Mouse (Mus musculus) CH12.LX (cell line): ENCODE data around the gene Dcakd. TPM values are rescaled to one million over a fixed set of nuclear protein-coding genes. Genes with fewer than 3 reads are reported as not detected.

Source experiments
- DNase-seq: peaks from one replicate; pipeline ENCODE4 v3.0.0-alpha.2; 2013; ENCODE audit errors: extremely low read depth
- H3K27ac ChIP-seq: 2 replicates; pipeline ENCODE4 v1.5.1; 2012; ENCODE audit warnings: low read depth, mild to moderate bottlenecking, control low read depth, moderate library complexity; ENCODE audit not compliant: insufficient read depth
- H3K27me3 ChIP-seq: replicated peaks from 2 replicates; pipeline ENCODE3; 2012; ENCODE audit warnings: inconsistent platforms
- H3K36me3 ChIP-seq, 2 experiments: replicated peaks in 1 of 2; 2 replicates each; pipeline versions ENCODE3 to v1.6.1; 2012; ENCODE audit warnings: inconsistent platforms in 1 of 2, low read length in 1 of 2, mild to moderate bottlenecking in 1 of 2, mixed read lengths in 1 of 2, moderate library complexity in 1 of 2; ENCODE audit not compliant: control insufficient read depth in 1 of 2, insufficient read depth in 1 of 2
- H3K4me1 ChIP-seq, 2 experiments: 2 replicates each; pipeline ENCODE4 v1.6.1; 2012; ENCODE audit warnings: inconsistent platforms in 1 of 2, moderate library complexity in 1 of 2; ENCODE audit not compliant: insufficient read depth in 2 of 2, control insufficient read depth in 1 of 2
- H3K4me2 ChIP-seq: 2 replicates; pipeline ENCODE4 v1.6.1; 2012; ENCODE audit warnings: low read depth, mild to moderate bottlenecking, control low read depth; ENCODE audit not compliant: poor library complexity, insufficient read depth, severe bottlenecking
- H3K4me3 ChIP-seq, 3 experiments: fragments of 150-350 bp in 1 of 3; sonication (generic) in 1 of 3; replicated peaks in 1 of 3; 2 replicates each; pipeline versions ENCODE3 to v1.5.1; 2011 to 2012; ENCODE audit warnings: low read depth in 2 of 3, low read length in 2 of 3, mild to moderate bottlenecking in 2 of 3, moderate library complexity in 2 of 3, control low read depth in 1 of 3, improper control_type of control experiment in 1 of 3, inconsistent platforms in 1 of 3, mixed read lengths in 1 of 3; ENCODE audit not compliant: poor library complexity in 1 of 3
- H3K79me2 ChIP-seq: replicated peaks from 2 replicates; pipeline ENCODE4 v1.6.1; 2012; ENCODE audit warnings: mild to moderate bottlenecking, moderate library complexity; ENCODE audit not compliant: control insufficient read depth, poor library complexity, insufficient read depth, severe bottlenecking; ENCODE audit errors: extremely low read depth
- H3K9ac ChIP-seq: 2 replicates; pipeline ENCODE4 v1.6.1; 2012; ENCODE audit warnings: low read depth, mild to moderate bottlenecking, control low read depth, moderate library complexity; ENCODE audit not compliant: insufficient read depth
- H3K9me3 ChIP-seq: replicated peaks from 2 replicates; pipeline ENCODE3; 2012; ENCODE audit warnings: low read length, inconsistent platforms, mixed read lengths
- CHD1 ChIP-seq: IDR thresholded peaks from 2 replicates; pipeline ENCODE4 v1.6.1; 2012; ENCODE audit warnings: low read depth, low read length, improper control_type of control experiment, inconsistent platforms
- CHD2 ChIP-seq: IDR thresholded peaks from 2 replicates; pipeline ENCODE4 v1.6.1; 2011; ENCODE audit warnings: low read length, improper control_type of control experiment
- EP300 ChIP-seq: IDR thresholded peaks from 2 replicates; pipeline ENCODE4 v1.6.1; 2011; ENCODE audit warnings: low read length, improper control_type of control experiment
- IRF4 ChIP-seq: IDR thresholded peaks from 2 replicates; pipeline ENCODE4 v1.6.1; 2014; ENCODE audit warnings: low read depth, mild to moderate bottlenecking, inconsistent platforms, low read length, improper control_type of control experiment
- JUN ChIP-seq: IDR thresholded peaks from 2 replicates; pipeline ENCODE4 v1.6.1; 2011; ENCODE audit warnings: low read depth, mild to moderate bottlenecking, low read length, improper control_type of control experiment, moderate library complexity; ENCODE audit not compliant: insufficient read depth
- JUND ChIP-seq: conservative IDR thresholded peaks from 2 replicates; pipeline ENCODE4 v1.6.1; 2011; ENCODE audit warnings: low read depth, low read length, improper control_type of control experiment
- KAT2A ChIP-seq: IDR thresholded peaks from 2 replicates; pipeline ENCODE4 v1.6.1; 2012; ENCODE audit warnings: low read length, improper control_type of control experiment, inconsistent platforms; ENCODE audit not compliant: insufficient replicate concordance
- MAX ChIP-seq: IDR thresholded peaks from 2 replicates; pipeline ENCODE4 v1.6.1; 2011; ENCODE audit warnings: low read length, improper control_type of control experiment
- NELFE ChIP-seq: IDR thresholded peaks from 2 replicates; pipeline ENCODE4 v1.6.1; 2011; ENCODE audit warnings: low read depth, low read length, improper control_type of control experiment
- NRF1 ChIP-seq: IDR thresholded peaks from 2 replicates; pipeline ENCODE4 v1.6.1; 2014; ENCODE audit warnings: low read depth, mild to moderate bottlenecking, inconsistent platforms, low read length, improper control_type of control experiment, moderate library complexity
- RAD21 ChIP-seq: IDR thresholded peaks from 2 replicates; pipeline ENCODE4 v1.6.1; 2011; ENCODE audit warnings: low read depth, mild to moderate bottlenecking, low read length, improper control_type of control experiment, moderate library complexity
- SMC3 ChIP-seq: IDR thresholded peaks from 2 replicates; pipeline ENCODE4 v1.6.1; 2011; ENCODE audit warnings: low read depth, low read length, improper control_type of control experiment
- USF1 ChIP-seq: IDR thresholded peaks from 2 replicates; pipeline ENCODE4 v1.6.1; 2014; ENCODE audit warnings: low read depth, mild to moderate bottlenecking, inconsistent platforms, low read length, improper control_type of control experiment
- USF2 ChIP-seq: conservative IDR thresholded peaks from 2 replicates; pipeline ENCODE4 v1.6.1; 2011; ENCODE audit warnings: low read depth, low read length, improper control_type of control experiment
- ZC3H11A ChIP-seq: IDR thresholded peaks from 2 replicates; pipeline ENCODE4 v1.6.1; 2012; ENCODE audit warnings: low read depth, mild to moderate bottlenecking, inconsistent platforms, low read length, improper control_type of control experiment
- dilution Hi-C: fragments of 300-500 bp; cut with MboI; formaldehyde crosslinking; loops from 2 replicates; pipeline ENCODE4 v1.14.3; 2020; ENCODE audit warnings: low sequenced_read_pairs; ENCODE audit not compliant: extremely low pct_unique_long_range_greater_than_20kb, extremely low pct_ligation_motif_present
- in situ Hi-C: fragments of 300-500 bp; cut with MboI; formaldehyde crosslinking; loops from 3 replicates; pipeline ENCODE4 v1.14.3; 2019; ENCODE audit warnings: low sequenced_read_pairs, low pct_ligation_motif_present, low pct_unique_long_range_greater_than_20kb, mixed read lengths
- polyA plus RNA-seq: library from polyadenylated mRNA; unstranded; fragments of >175 nt; gene quantifications from 2 replicates; pipeline ENCODE4 v1.2.1, GENCODE M21; 2012; ENCODE audit warnings: low read depth; ENCODE audit not compliant: insufficient read length
- total RNA-seq, 2 experiments: library from RNA; depleted of rRNA; stranded (reverse); fragments of 300-350 nt in 1 of 2; fragments of >200 nt in 1 of 2; gene quantifications; 2 replicates each; pipeline ENCODE4 v1.2.3; 2012 to 2014

Dcakd gene
- total and polyA plus RNA-seq, 3 experiments: 8.8 to 89.0 (median 24.0) TPM

DNA sequence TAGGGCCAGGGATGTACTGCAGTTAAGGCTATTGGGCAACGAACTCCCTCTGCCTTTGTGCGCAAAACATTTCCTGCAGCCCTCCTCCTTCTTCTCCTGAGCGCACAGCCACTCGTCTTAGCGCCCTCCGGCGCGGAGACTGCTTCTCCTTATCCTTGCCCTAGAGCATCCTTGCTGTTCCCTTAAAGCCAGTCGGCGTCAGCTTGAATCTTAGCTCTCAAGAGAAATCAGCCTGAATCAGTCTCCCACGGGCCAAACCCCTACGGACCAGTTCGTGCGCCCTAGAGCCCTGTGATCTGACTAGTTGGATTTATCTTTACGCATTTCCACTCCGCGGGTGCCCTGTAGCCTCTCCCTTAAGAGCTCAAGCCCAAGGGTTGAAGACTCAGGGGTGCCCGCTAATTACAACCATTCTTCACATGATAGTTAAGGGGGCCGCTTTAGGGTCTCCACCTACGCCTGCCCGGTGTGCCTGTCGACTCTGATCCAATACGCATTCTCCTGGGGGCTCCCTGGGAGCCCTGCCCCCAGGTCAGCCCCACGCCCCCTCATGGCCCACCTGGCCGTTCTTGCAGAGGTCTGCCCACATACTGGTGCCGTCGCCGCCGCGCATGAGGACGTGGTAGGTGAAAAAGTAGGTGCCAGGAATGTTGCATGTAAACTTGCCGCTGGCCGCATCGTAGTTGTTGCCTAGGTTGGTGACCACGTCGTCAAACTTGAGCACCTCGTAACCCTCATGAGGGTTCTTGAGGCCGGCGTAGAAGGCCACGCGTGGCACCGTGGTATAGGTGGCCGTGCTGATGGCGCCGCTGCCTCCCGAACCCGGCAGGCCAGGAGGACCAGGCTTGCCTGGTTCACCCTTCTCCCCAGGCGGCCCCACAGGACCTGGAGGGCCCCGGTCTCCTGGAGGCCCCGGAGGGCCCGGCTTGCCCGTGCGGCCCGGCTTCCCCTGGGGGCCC is 82.5 kb downstream of the Dcakd start:
- Histone ChIP-seq H3K9ac (no peak overlapping the region), H3K27me3 (peaks cover 78% of the 10 kb centered on the region), H3K4me2 (no peak overlapping the region), H3K4me3 (no peak overlapping the region), H3K27ac (no peak overlapping the region), H3K9me3 (peaks cover 20% of the 10 kb centered on the region), H3K36me3 (no peaks in the 10 kb centered on the region), H3K4me1 (peaks cover 2 to 8% of the 10 kb centered on the region in 2 experiments; a peak in 2 of 4 replicates), H3K79me2 (no peaks in the 10 kb centered on the region)
- TF ChIP-seq CHD2 (no peak), NRF1 (no peak), MAX (no peak), KAT2A (no peak), RAD21 (no peak), JUN (no peak), SMC3 (no peak), ZC3H11A (no peak), EP300 (no peak), USF2 (no peak), NELFE (no peak), USF1 (no peak), JUND (no peak), IRF4 (no peak), CHD1 (no peak)
- in situ Hi-C loops (no loop called here), dilution Hi-C loops (no loop called here)
- DNase-seq: no peak

Other genes starting within 250 kb of the Dcakd start
- not detected in 2 replicates for gene Gjc1, start 208.6 kb downstream of the Dcakd start, total RNA-seq (2012; rRNA removed)
- not detected in 2 replicates for gene Gjc1, start 208.6 kb downstream of the Dcakd start, total RNA-seq (2014; rRNA removed)
- not detected in 2 replicates for gene Gjc1, start 208.6 kb downstream of the Dcakd start, polyA plus RNA-seq
- gene Higd1b, start 192.5 kb downstream of the Dcakd start, total RNA-seq (2012; rRNA removed): not detected in 2 replicates
- not detected in 2 replicates for gene Higd1b, start 192.5 kb downstream of the Dcakd start, total RNA-seq (2014; rRNA removed)
- gene Higd1b, start 192.5 kb downstream of the Dcakd start, polyA plus RNA-seq: not detected in 2 replicates
- gene Eftud2, start 147.3 kb downstream of the Dcakd start, total RNA-seq (2012; rRNA removed): 216 and 259 TPM in 2 replicates
- 117 and 135 TPM in 2 replicates for gene Eftud2, start 147.3 kb downstream of the Dcakd start, total RNA-seq (2014; rRNA removed)
- 403 and 410 TPM in 2 replicates for gene Eftud2, start 147.3 kb downstream of the Dcakd start, polyA plus RNA-seq
- gene Ccdc103, start 147.1 kb downstream of the Dcakd start, total RNA-seq (2012; rRNA removed): 0.38 and 0.42 TPM in 2 replicates
- gene Ccdc103, start 147.1 kb downstream of the Dcakd start, total RNA-seq (2014; rRNA removed): 0.24 and 0.58 TPM in 2 replicates
- gene Ccdc103, start 147.1 kb downstream of the Dcakd start, polyA plus RNA-seq: 0.20 TPM in 1 of 2 replicates, not detected in the other
- not detected in 2 replicates for gene Fam187a, start 143.2 kb downstream of the Dcakd start, total RNA-seq (2012; rRNA removed)
- gene Fam187a, start 143.2 kb downstream of the Dcakd start, total RNA-seq (2014; rRNA removed): not detected in 2 replicates
- gene Fam187a, start 143.2 kb downstream of the Dcakd start, polyA plus RNA-seq: not detected in 2 replicates
- not detected in 2 replicates for gene Gfap, start 127.4 kb downstream of the Dcakd start, total RNA-seq (2012; rRNA removed)
- gene Gfap, start 127.4 kb downstream of the Dcakd start, total RNA-seq (2014; rRNA removed): not detected in 2 replicates
- gene Gfap, start 127.4 kb downstream of the Dcakd start, polyA plus RNA-seq: not detected in 2 replicates
- 50.1 and 54.4 TPM in 2 replicates for gene Kif18b, start 103.2 kb downstream of the Dcakd start, total RNA-seq (2012; rRNA removed)
- 30.5 and 32.6 TPM in 2 replicates for gene Kif18b, start 103.2 kb downstream of the Dcakd start, total RNA-seq (2014; rRNA removed)
- 47.6 and 54.0 TPM in 2 replicates for gene Kif18b, start 103.2 kb downstream of the Dcakd start, polyA plus RNA-seq
- not detected in 2 replicates for gene C1ql1, start 81.6 kb downstream of the Dcakd start, total RNA-seq (2012; rRNA removed)
- gene C1ql1, start 81.6 kb downstream of the Dcakd start, total RNA-seq (2014; rRNA removed): not detected in 2 replicates
- not detected in 2 replicates for gene C1ql1, start 81.6 kb downstream of the Dcakd start, polyA plus RNA-seq
- 84.5 and 93.2 TPM in 2 replicates for gene Nmt1, start 143 bp downstream of the Dcakd start, total RNA-seq (2012; rRNA removed)
- gene Nmt1, start 143 bp downstream of the Dcakd start, total RNA-seq (2014; rRNA removed): 108 and 115 TPM in 2 replicates
- gene Nmt1, start 143 bp downstream of the Dcakd start, polyA plus RNA-seq: 205 and 208 TPM in 2 replicates
- 24.3 and 27.4 TPM in 2 replicates for gene Plcd3, start 73.3 kb upstream of the Dcakd start, total RNA-seq (2012; rRNA removed)
- 6.3 and 7.1 TPM in 2 replicates for gene Plcd3, start 73.3 kb upstream of the Dcakd start, total RNA-seq (2014; rRNA removed)
- 9.7 and 11.3 TPM in 2 replicates for gene Plcd3, start 73.3 kb upstream of the Dcakd start, polyA plus RNA-seq
- gene Acbd4, start 73.3 kb upstream of the Dcakd start, total RNA-seq (2012; rRNA removed): 60.9 and 62.6 TPM in 2 replicates
- gene Acbd4, start 73.3 kb upstream of the Dcakd start, total RNA-seq (2014; rRNA removed): 50.2 and 51.4 TPM in 2 replicates
- gene Acbd4, start 73.3 kb upstream of the Dcakd start, polyA plus RNA-seq: 68.4 and 75.1 TPM in 2 replicates
- 25.9 and 38.9 TPM in 2 replicates for gene Hexim1, start 87.9 kb upstream of the Dcakd start, total RNA-seq (2012; rRNA removed)
- gene Hexim1, start 87.9 kb upstream of the Dcakd start, total RNA-seq (2014; rRNA removed): 16.4 and 20.2 TPM in 2 replicates
- gene Hexim1, start 87.9 kb upstream of the Dcakd start, polyA plus RNA-seq: 50.4 and 51.8 TPM in 2 replicates
- gene Hexim2, start 104.1 kb upstream of the Dcakd start, total RNA-seq (2012; rRNA removed): 31.4 and 33.3 TPM in 2 replicates
- 28.8 and 33.0 TPM in 2 replicates for gene Hexim2, start 104.1 kb upstream of the Dcakd start, total RNA-seq (2014; rRNA removed)
- 27.0 and 31.6 TPM in 2 replicates for gene Hexim2, start 104.1 kb upstream of the Dcakd start, polyA plus RNA-seq
- 35.0 and 36.5 TPM in 2 replicates for gene Fmnl1, start 142.8 kb upstream of the Dcakd start, total RNA-seq (2012; rRNA removed)
- gene Fmnl1, start 142.8 kb upstream of the Dcakd start, total RNA-seq (2014; rRNA removed): 5.6 and 6.9 TPM in 2 replicates
- gene Fmnl1, start 142.8 kb upstream of the Dcakd start, polyA plus RNA-seq: 104 and 118 TPM in 2 replicates
- not detected in 2 replicates for gene 1700023F06Rik, start 180.2 kb upstream of the Dcakd start, total RNA-seq (2012; rRNA removed)
- not detected in 2 replicates for gene 1700023F06Rik, start 180.2 kb upstream of the Dcakd start, total RNA-seq (2014; rRNA removed)
- not detected in 2 replicates for gene 1700023F06Rik, start 180.2 kb upstream of the Dcakd start, polyA plus RNA-seq
- gene Spata32, start 190.1 kb upstream of the Dcakd start, total RNA-seq (2012; rRNA removed): not detected in 2 replicates
- not detected in 2 replicates for gene Spata32, start 190.1 kb upstream of the Dcakd start, total RNA-seq (2014; rRNA removed)
- gene Spata32, start 190.1 kb upstream of the Dcakd start, polyA plus RNA-seq: not detected in 2 replicates
- gene Map3k14, start 239.1 kb upstream of the Dcakd start, total RNA-seq (2012; rRNA removed): 9.9 TPM in 2 replicates
- gene Map3k14, start 239.1 kb upstream of the Dcakd start, total RNA-seq (2014; rRNA removed): 4.2 and 4.5 TPM in 2 replicates
- 9.0 and 11.2 TPM in 2 replicates for gene Map3k14, start 239.1 kb upstream of the Dcakd start, polyA plus RNA-seq